Mouse (Mus musculus): ENCODE measurements at regions not wholly inside any gene's neighbourhood (a gene's known extent, or its start where the extent isn't known, plus 50 kb on each side); places are given as distances from the start of the nearest gene placed in this dataset.
A peak's percentile ranks its signal among the peaks of the same experiment; 100 is the strongest.

DNA sequence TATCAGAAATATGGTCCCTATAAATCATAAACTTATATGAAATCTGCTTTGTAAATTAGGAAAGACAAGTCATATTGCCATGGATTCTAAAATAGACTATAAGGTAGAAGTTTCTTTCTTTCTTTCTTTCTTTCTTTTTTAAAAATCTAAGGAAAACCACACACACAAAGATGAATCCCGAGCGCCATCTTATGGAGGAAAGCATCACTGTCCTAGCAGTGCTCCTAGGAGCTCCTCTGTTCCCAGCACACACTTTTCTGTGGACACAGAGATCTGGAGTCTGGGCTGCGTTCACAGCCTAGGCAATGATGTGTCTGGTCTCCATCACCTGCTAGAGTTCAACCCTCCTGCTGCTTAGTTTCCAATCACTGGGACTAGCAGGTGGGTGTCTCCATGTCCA, 65.2 kb upstream of the Slc22a22 start:
- peak; percentile 18 for DNase-seq

DNA sequence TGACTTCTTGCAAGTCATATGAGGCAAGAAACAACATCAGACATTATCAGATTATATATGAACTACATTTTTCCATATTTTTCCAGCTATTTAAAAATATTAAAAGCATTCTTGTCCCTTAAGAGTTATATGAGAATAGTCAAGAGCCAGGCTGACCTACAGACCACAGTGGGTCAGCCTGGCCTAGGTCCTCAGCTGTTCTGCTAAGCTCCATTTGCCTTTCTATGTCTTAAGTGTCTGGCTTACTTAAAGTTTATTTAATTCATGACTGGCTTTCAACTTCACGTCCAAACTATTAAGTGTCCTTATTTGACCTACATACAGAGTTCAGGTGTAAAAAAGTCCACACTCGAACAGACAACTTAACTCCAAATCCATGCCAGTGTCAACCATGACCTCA, 58.1 kb upstream of the Slc22a22 start:
- no peak for DNase-seq

All from kidney, adult 9 months (tissue).